In the genomic region with DNA sequence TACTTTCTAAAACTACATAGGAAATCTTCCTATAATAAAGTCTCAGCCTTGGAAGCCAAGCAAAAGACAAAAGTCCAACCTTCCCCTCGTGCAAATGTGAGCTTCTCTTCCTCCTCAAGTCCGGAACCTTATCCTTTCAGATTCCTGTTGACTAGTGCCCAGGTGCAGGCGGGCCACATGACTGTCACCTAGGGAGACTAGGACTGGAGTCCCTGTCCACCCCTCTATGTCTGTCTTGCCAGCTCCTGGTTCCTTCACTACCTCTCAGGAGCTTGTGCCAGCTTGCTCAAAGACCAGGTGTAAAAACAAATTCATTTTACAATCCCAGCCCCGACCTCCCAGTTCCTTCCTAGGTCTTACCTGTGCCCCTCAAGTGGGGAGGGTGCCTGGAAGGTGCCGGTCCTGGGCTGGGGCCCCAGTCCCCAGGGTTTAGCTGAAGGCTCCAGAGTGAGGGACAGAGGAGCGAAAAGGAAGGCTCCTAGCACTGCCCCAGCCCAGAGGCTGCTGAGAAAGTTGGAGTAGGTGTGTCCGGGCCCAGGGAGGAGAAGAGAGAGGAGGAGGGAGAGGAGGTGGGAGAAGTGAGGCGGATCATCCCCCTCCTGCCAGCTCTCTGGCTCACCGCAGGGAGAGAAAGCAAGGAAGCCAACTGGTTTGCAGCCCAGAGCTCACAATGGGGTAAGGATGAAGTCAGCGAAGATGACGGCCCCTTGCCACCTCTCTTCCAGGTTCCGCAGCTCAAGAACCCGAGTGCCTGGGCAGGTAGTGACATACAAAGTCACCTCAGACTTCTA, we compare ENCODE assay signal across 17 mouse cellular contexts. TPM values are rescaled to one million over a fixed set of nuclear protein-coding genes. Genes with fewer than 3 reads are reported as not detected.
A peak's percentile ranks its signal among the peaks of the same experiment; 100 is the strongest.
DNase-seq lines count a peak whose midpoint lies in the region; ATAC-seq and TF ChIP-seq lines count a peak whose summit lies in the region.
"Had no signal": no experiment of that assay in that cellular context is flagged by ENCODE, and none has a peak within 500 bp of the region (broad histone marks: within the 10 kb centered on the region; RNA-seq: fewer than 3 reads in every experiment).

A gene (minus strand): TSS at position 464 of the 791 bp plus-strand sequence.

- no peak within 1 kb of the TSS for H3K9ac ChIP-seq in midbrain, postnatal 0 days (replicated peaks; ENCODE audit: low read length, poor library complexity, severe bottlenecking)
- H3K9ac ChIP-seq in midbrain, embryonic 15.5 days, result no peak within 1 kb of the TSS
- H3K9ac ChIP-seq: lung, embryonic 15.5 days had no signal

- no peak within 1 kb of the TSS for H3K4me2 ChIP-seq in midbrain, postnatal 0 days (ENCODE audit: low read depth, low read length, poor library complexity, severe bottlenecking)
- no peak within 1 kb of the TSS for H3K4me2 ChIP-seq in midbrain, embryonic 15.5 days
- H3K4me2 ChIP-seq: lung, embryonic 15.5 days had no signal

- no peak within 1 kb of the TSS for H3K27ac ChIP-seq in midbrain, postnatal 0 days (ENCODE audit: low read depth, low read length)
- no peak within 1 kb of the TSS for H3K27ac ChIP-seq in midbrain, embryonic 15.5 days
- H3K27ac ChIP-seq: heart, adult 2 months; lung, embryonic 15.5 days had no signal

- H3K4me1 ChIP-seq in midbrain, postnatal 0 days (ENCODE audit: insufficient read depth, low read length), result no peaks in the 10 kb centered on the region
- no peaks in the 10 kb centered on the region for H3K4me1 ChIP-seq in midbrain, embryonic 15.5 days
- H3K4me1 ChIP-seq: lung, embryonic 15.5 days had no signal

- no peak for TF ChIP-seq CTCF in midbrain, postnatal 0 days (IDR thresholded peaks at IDR 0.05)

- no peak for DNase-seq in frontal cortex, postnatal 36 days (ENCODE audit: low spot score in 2 of 2)
- DNase-seq in midbrain, postnatal 0 days (ENCODE audit: low spot score), result peak; percentile 14
- DNase-seq in cerebellum, postnatal 25 days, result peak; percentile 91 to 92
- no peak for DNase-seq in liver
- no peak for DNase-seq in gastrocnemius, adult 8-10 months (ENCODE audit: low spot score in 2 of 2)
- DNase-seq in right cerebral cortex, postnatal 10 days (ENCODE audit: low spot score in 2 of 2), result no peak
- DNase-seq: embryo, embryonic 11 days; heart, adult 2 months; heart, postnatal 36 days; kidney, postnatal 36 days; right cerebral cortex, adult 18-20 months had no signal

- WGBS in midbrain, postnatal 0 days, result 41% methylated on average over 13 of the region's 13 CpGs
- WGBS in midbrain, embryonic 15.5 days, result 41% methylated on average over 13 of the region's 13 CpGs

- peak; percentile 34; the same call in 1 of the 2 replicates for ATAC-seq in frontal cortex, adult (ENCODE audit: low TSS enrichment)
- ATAC-seq in midbrain, postnatal 0 days (ENCODE audit: low FRiP score), result no peak
- ATAC-seq in midbrain, embryonic 15.5 days (replicated peaks), result no peak
- ATAC-seq: inflammation-experienced regulatory T-cells, adult 6 months had no signal

- H3K27me3 ChIP-seq in midbrain, postnatal 0 days (ENCODE audit: insufficient read depth, low read length), result no peaks in the 10 kb centered on the region
- no peaks in the 10 kb centered on the region for H3K27me3 ChIP-seq in midbrain, embryonic 15.5 days (replicated peaks)
- H3K27me3 ChIP-seq: lung, embryonic 15.5 days had no signal

- no peak within 1 kb of the TSS for H3K4me3 ChIP-seq in midbrain, postnatal 0 days (ENCODE audit: low read depth, low read length)
- H3K4me3 ChIP-seq in midbrain, embryonic 15.5 days, result no peak within 1 kb of the TSS
- H3K4me3 ChIP-seq: heart, adult 2 months; lung, embryonic 15.5 days had no signal

- H3K9me3 ChIP-seq in midbrain, postnatal 0 days (ENCODE audit: low read length), result no peaks in the 10 kb centered on the region
- H3K9me3 ChIP-seq in midbrain, embryonic 15.5 days, result no peaks in the 10 kb centered on the region
- H3K9me3 ChIP-seq: lung, embryonic 15.5 days had no signal

- no peaks in the 10 kb centered on the region for H3K36me3 ChIP-seq in midbrain, postnatal 0 days (ENCODE audit: insufficient read depth, low read length)
- no peaks in the 10 kb centered on the region for H3K36me3 ChIP-seq in midbrain, embryonic 15.5 days (replicated peaks)
- H3K36me3 ChIP-seq: lung, embryonic 15.5 days had no signal

RNA-seq across cellular contexts. Expression of the gene that starts here (rescaled TPM):
- total RNA-seq in midbrain, postnatal 0 days (2014; rRNA removed), result 1.1 and 4.2 TPM in 2 replicates
- 0.04 TPM in 2 replicates for polyA plus RNA-seq in midbrain, postnatal 0 days (2015; fragmentation: Nextera tagmentation; extraction: Ambion mirVana)
- polyA plus RNA-seq in midbrain, embryonic 15.5 days (2015; fragmentation: Nextera tagmentation; extraction: Ambion mirVana), result 0.09 and 0.12 TPM in 2 replicates
- total RNA-seq in gastrocnemius, adult 8-10 months (2022), result under 1 TPM in 3 of 4 experiments, not detected in 1; 0.02 to 0.05 (median 0.02) TPM
- total RNA-seq: liver, adult 2 months; neutrophil, adult 5-6 weeks had no signal
- polyA plus RNA-seq: inflammation-experienced regulatory T-cells, adult 6 months; liver, adult 2 months had no signal

Comparison
In these comparisons a context has a peak if more than half of its experiments do, and no peak if none do; other contexts are left out.
1. DNase-seq: peak in midbrain, postnatal 0 days (single experiment) and cerebellum, postnatal 25 days (2 of 2); none in frontal cortex, postnatal 36 days (0 of 2), liver (single experiment), gastrocnemius, adult 8-10 months (0 of 2) and right cerebral cortex, postnatal 10 days (0 of 2).